Mouse (Mus musculus): Measurements from ENCODE around the gene Erf.
"Not testable (repeated sequence)": the region's sequence is repeated elsewhere in the genome, so short reads cannot be mapped to it uniquely, and the experiment has no call there.

The Erf gene

GRCm38 (mm10) chr7:25267301-25267750 is 16.8 kb upstream of the Erf start, which contains the start of gene Cic:
TSS of gene Cic (plus strand) at chr7:25267704.
- DNase-seq (ENCODE audit: low spot score), result peak; percentile 93

- no peak for DNase-seq (ENCODE audit: low spot score)
Measured at GRCm38 (mm10) chr7:25266180-25266962, 15.8 kb upstream of the Erf start.

- not testable (repeated sequence) for DNase-seq (ENCODE audit: low spot score)
Measured at GRCm38 (mm10) chr7:25265743-25266142, 15.2 kb upstream of the Erf start.

- DNase-seq (ENCODE audit: low spot score), result no peak
Measured at GRCm38 (mm10) chr7:25263968-25264870, 13.7 kb upstream of the Erf start.

GRCm38 (mm10) chr7:25261896-25262295 is 11.3 kb upstream of the Erf start:
- DNase-seq (ENCODE audit: low spot score), result no peak

- DNase-seq (ENCODE audit: low spot score), result no peak
Measured at GRCm38 (mm10) chr7:25251822-25252221, 1.3 kb upstream of the Erf start.

GRCm38 (mm10) chr7:25251071-25251791 is 670 bp upstream of the Erf start:
- peak; percentile 59 for DNase-seq (ENCODE audit: low spot score)

- peak; percentile 69 for DNase-seq (ENCODE audit: low spot score)
Measured at GRCm38 (mm10) chr7:25249314-25250140, 1.0 kb downstream of the Erf start.

- DNase-seq (ENCODE audit: low spot score), result no peak
Measured at GRCm38 (mm10) chr7:25248846-25249313, 1.7 kb downstream of the Erf start.

- no peak for DNase-seq (ENCODE audit: low spot score)
Measured at GRCm38 (mm10) chr7:25248018-25248647, 2.4 kb downstream of the Erf start.

- DNase-seq (ENCODE audit: low spot score), result no peak
Measured at GRCm38 (mm10) chr7:25247498-25247897, 3.1 kb downstream of the Erf start.

GRCm38 (mm10) chr7:25246759-25247137 is 3.8 kb downstream of the Erf start:
- DNase-seq (ENCODE audit: low spot score), result no peak

- no peak for DNase-seq (ENCODE audit: low spot score)
Measured at GRCm38 (mm10) chr7:25246079-25246758, 4.3 kb downstream of the Erf start.

GRCm38 (mm10) chr7:25244562-25245369 is 5.8 kb downstream of the Erf start:
- DNase-seq (ENCODE audit: low spot score), result no peak

GRCm38 (mm10) chr7:25243361-25243760 is 7.2 kb downstream of the Erf start:
- no peak for DNase-seq (ENCODE audit: low spot score)

- no peak for DNase-seq (ENCODE audit: low spot score)
Measured at GRCm38 (mm10) chr7:25241062-25241461, 9.5 kb downstream of the Erf start.

- no peak for DNase-seq (ENCODE audit: low spot score)
Measured at GRCm38 (mm10) chr7:25240631-25241030, 9.9 kb downstream of the Erf start.

- peak; percentile 47 for DNase-seq (ENCODE audit: low spot score)
Measured at GRCm38 (mm10) chr7:25238829-25239623, 11.5 kb downstream of the Erf start.
